Mouse (Mus musculus): Measurements from ENCODE around the gene Bcar3. TPM values are rescaled to one million over a fixed set of nuclear protein-coding genes. Genes with fewer than 3 reads are reported as not detected.

Gene Bcar3
- polyA plus RNA-seq, 1 experiment, result 8.2 TPM

- 50% methylated on average over 13 of the region's 13 CpGs for WGBS
- no peak for DNase-seq
- TF ChIP-seq POLR2A (IDR thresholded peaks at IDR 0.05; ENCODE audit: control insufficient read depth, extremely low read depth, insufficient read depth, low read length, poor library complexity) (no peak), CTCF (IDR thresholded peaks at IDR 0.05; ENCODE audit: borderline replicate concordance, control insufficient read depth, extremely low read depth, insufficient read depth, low read length, poor library complexity) (no peak)
- H3K27ac ChIP-seq (ENCODE audit: control insufficient read depth, insufficient read depth, low read length), result no peak overlapping the region
- no peaks in the 10 kb centered on the region for H3K4me1 ChIP-seq (replicated peaks; ENCODE audit: control insufficient read depth, insufficient read depth, low read length)
- no peaks in the 10 kb centered on the region for H3K36me3 ChIP-seq (ENCODE audit: control insufficient read depth, insufficient read depth, low read length)
- no peak overlapping the region for H3K4me3 ChIP-seq (ENCODE audit: control insufficient read depth, insufficient read depth, low read length)
- no peaks in the 10 kb centered on the region for H3K27me3 ChIP-seq (ENCODE audit: control insufficient read depth, insufficient read depth, low read length)
These were observed 46.5 kb downstream of the Bcar3 start for GRCm38 (mm10) chr3:122340135-122341068.

DNA sequence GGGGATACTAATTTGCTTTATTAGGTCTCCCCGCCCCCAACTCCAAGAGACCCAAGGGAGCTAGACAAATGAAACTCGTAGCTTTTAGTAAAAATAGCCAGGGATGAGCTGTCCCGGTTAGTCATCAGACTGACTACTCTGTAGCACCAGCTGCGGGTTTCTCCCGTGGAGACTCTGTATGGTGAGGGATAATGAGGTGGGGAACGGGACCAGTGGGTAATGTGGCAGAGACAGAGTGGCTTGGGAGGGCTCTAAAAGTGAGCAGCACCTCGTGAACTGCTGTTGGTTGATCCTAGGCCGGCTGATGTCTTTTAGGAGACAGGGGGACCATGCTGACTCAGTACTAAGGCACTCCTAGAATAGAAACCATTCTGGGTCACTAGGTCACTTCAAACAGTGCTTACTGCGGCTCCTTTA is 49.5 kb downstream of the Bcar3 start:
- Histone ChIP-seq H3K27ac (ENCODE audit: control insufficient read depth, insufficient read depth, low read length) (no peak overlapping the region), H3K4me1 (replicated peaks; ENCODE audit: control insufficient read depth, insufficient read depth, low read length) (no peaks in the 10 kb centered on the region), H3K36me3 (ENCODE audit: control insufficient read depth, insufficient read depth, low read length) (no peaks in the 10 kb centered on the region), H3K27me3 (ENCODE audit: control insufficient read depth, insufficient read depth, low read length) (no peaks in the 10 kb centered on the region), H3K4me3 (ENCODE audit: control insufficient read depth, insufficient read depth, low read length) (no peak overlapping the region)
- TF ChIP-seq POLR2A (IDR thresholded peaks at IDR 0.05; ENCODE audit: control insufficient read depth, extremely low read depth, insufficient read depth, low read length, poor library complexity), result no peak
- no peak for TF ChIP-seq CTCF (IDR thresholded peaks at IDR 0.05; ENCODE audit: borderline replicate concordance, control insufficient read depth, extremely low read depth, insufficient read depth, low read length, poor library complexity)
- no peak for DNase-seq
- 89% methylated on average over 9 of the region's 9 CpGs for WGBS

DNA sequence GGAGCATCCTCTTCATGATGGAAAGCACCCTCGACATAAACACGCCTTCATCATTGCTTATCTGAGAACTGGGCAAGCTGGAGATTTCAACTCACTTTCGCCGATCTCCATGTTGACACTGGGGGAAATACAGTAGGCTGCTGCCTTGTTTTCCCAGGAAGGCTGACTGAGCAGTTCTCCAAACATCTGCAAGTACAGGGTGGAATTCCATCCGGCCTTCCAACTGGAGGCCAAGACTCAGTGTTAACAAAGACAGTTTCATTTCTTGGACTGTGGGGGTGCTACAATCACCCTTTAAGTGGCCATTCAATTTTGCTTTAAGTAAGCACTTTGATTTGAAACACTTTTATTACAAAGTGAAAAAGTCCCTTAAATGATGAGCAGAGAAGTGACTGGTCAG is 50.4 kb downstream of the Bcar3 start:
- Histone ChIP-seq H3K4me3 (ENCODE audit: control insufficient read depth, insufficient read depth, low read length) (no peak overlapping the region), H3K4me1 (replicated peaks; ENCODE audit: control insufficient read depth, insufficient read depth, low read length) (no peaks in the 10 kb centered on the region), H3K27ac (ENCODE audit: control insufficient read depth, insufficient read depth, low read length) (no peak overlapping the region), H3K27me3 (ENCODE audit: control insufficient read depth, insufficient read depth, low read length) (no peaks in the 10 kb centered on the region), H3K36me3 (ENCODE audit: control insufficient read depth, insufficient read depth, low read length) (no peaks in the 10 kb centered on the region)
- 96% methylated on average over 5 of the region's 5 CpGs for WGBS
- no peak for DNase-seq
- no peak for TF ChIP-seq POLR2A (IDR thresholded peaks at IDR 0.05; ENCODE audit: control insufficient read depth, extremely low read depth, insufficient read depth, low read length, poor library complexity)
- no peak for TF ChIP-seq CTCF (IDR thresholded peaks at IDR 0.05; ENCODE audit: borderline replicate concordance, control insufficient read depth, extremely low read depth, insufficient read depth, low read length, poor library complexity)

GRCm38 (mm10) chr3:122345977-122346472 is 52.1 kb downstream of the Bcar3 start:
- H3K4me1 ChIP-seq (replicated peaks; ENCODE audit: control insufficient read depth, insufficient read depth, low read length), result no peaks in the 10 kb centered on the region
- TF ChIP-seq POLR2A (IDR thresholded peaks at IDR 0.05; ENCODE audit: control insufficient read depth, extremely low read depth, insufficient read depth, low read length, poor library complexity) (no peak), CTCF (IDR thresholded peaks at IDR 0.05; ENCODE audit: borderline replicate concordance, control insufficient read depth, extremely low read depth, insufficient read depth, low read length, poor library complexity) (no peak)
- H3K4me3 ChIP-seq (ENCODE audit: control insufficient read depth, insufficient read depth, low read length), result no peak overlapping the region
- 97% methylated on average over 1 of the region's 1 CpGs for WGBS
- no peak for DNase-seq
- no peak overlapping the region for H3K27ac ChIP-seq (ENCODE audit: control insufficient read depth, insufficient read depth, low read length)
- no peaks in the 10 kb centered on the region for H3K27me3 ChIP-seq (ENCODE audit: control insufficient read depth, insufficient read depth, low read length)
- H3K36me3 ChIP-seq (ENCODE audit: control insufficient read depth, insufficient read depth, low read length), result no peaks in the 10 kb centered on the region

- Histone ChIP-seq H3K27me3 (ENCODE audit: control insufficient read depth, insufficient read depth, low read length) (no peaks in the 10 kb centered on the region), H3K36me3 (ENCODE audit: control insufficient read depth, insufficient read depth, low read length) (no peaks in the 10 kb centered on the region), H3K4me3 (ENCODE audit: control insufficient read depth, insufficient read depth, low read length) (no peak overlapping the region), H3K4me1 (replicated peaks; ENCODE audit: control insufficient read depth, insufficient read depth, low read length) (no peaks in the 10 kb centered on the region), H3K27ac (ENCODE audit: control insufficient read depth, insufficient read depth, low read length) (no peak overlapping the region)
- 97% methylated on average over 2 of the region's 2 CpGs for WGBS
- no peak for TF ChIP-seq CTCF (IDR thresholded peaks at IDR 0.05; ENCODE audit: borderline replicate concordance, control insufficient read depth, extremely low read depth, insufficient read depth, low read length, poor library complexity)
- no peak for TF ChIP-seq POLR2A (IDR thresholded peaks at IDR 0.05; ENCODE audit: control insufficient read depth, extremely low read depth, insufficient read depth, low read length, poor library complexity)
- no peak for DNase-seq
These were observed 52.7 kb downstream of the Bcar3 start for GRCm38 (mm10) chr3:122346600-122346999.

DNA sequence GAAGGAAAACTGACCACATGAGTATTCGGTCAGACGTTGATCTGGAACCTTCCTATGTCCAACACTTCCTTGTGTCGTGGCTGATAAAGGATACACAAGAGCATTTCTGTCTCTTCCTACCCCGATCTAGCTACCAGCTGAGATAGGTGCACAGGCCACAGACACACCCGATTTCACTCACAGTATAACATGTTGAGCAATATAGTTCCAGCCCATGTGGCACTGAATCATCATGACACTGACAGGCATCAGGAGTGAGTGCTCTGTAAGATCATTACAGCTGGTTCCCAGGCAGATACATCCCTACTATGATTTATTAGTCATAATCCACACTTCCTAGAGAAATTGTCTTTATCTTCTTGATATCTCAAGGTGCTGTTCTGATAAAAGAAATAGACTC is 54.7 kb downstream of the Bcar3 start:
- DNase-seq, result no peak
- no peak overlapping the region for H3K27ac ChIP-seq (ENCODE audit: control insufficient read depth, insufficient read depth, low read length)
- no peaks in the 10 kb centered on the region for H3K4me1 ChIP-seq (replicated peaks; ENCODE audit: control insufficient read depth, insufficient read depth, low read length)
- H3K27me3 ChIP-seq (ENCODE audit: control insufficient read depth, insufficient read depth, low read length), result no peaks in the 10 kb centered on the region
- WGBS, result 89% methylated on average over 5 of the region's 5 CpGs
- H3K36me3 ChIP-seq (ENCODE audit: control insufficient read depth, insufficient read depth, low read length), result no peaks in the 10 kb centered on the region
- no peak for TF ChIP-seq CTCF (IDR thresholded peaks at IDR 0.05; ENCODE audit: borderline replicate concordance, control insufficient read depth, extremely low read depth, insufficient read depth, low read length, poor library complexity)
- TF ChIP-seq POLR2A (IDR thresholded peaks at IDR 0.05; ENCODE audit: control insufficient read depth, extremely low read depth, insufficient read depth, low read length, poor library complexity), result no peak
- no peak overlapping the region for H3K4me3 ChIP-seq (ENCODE audit: control insufficient read depth, insufficient read depth, low read length)
